Mouse (Mus musculus) thymus, postnatal 36 days (tissue): ENCODE measurements at regions not wholly inside any gene's neighbourhood (a gene's known extent, or its start where the extent isn't known, plus 50 kb on each side); places are given as distances from the start of the nearest gene placed in this dataset.

Source experiments
- DNase-seq, 2 experiments: peaks; one replicate each; pipeline ENCODE4 v3.0.0; 2022; ENCODE audit warnings: mixed read lengths in 2 of 2

DNA sequence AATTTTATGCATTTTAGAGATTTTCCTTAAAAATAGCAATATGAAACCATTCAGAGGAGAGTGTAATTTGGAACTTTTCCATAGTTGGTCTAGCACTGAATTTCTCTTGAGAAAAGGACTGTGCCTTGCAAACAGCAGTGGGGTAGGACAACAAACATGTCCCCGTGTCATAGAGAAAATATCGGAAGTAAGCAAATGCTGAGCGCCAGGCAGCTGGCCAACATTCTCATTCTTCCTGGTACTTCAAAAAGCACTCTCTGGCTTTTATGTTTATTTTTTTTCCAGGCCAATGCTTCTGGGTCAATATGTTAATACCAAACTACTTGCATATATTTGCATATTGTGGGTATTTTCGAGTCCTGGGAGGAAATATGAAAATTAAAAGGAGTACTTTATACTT, 568.5 kb downstream of the Btbd3 start:
- no peak for DNase-seq

DNA sequence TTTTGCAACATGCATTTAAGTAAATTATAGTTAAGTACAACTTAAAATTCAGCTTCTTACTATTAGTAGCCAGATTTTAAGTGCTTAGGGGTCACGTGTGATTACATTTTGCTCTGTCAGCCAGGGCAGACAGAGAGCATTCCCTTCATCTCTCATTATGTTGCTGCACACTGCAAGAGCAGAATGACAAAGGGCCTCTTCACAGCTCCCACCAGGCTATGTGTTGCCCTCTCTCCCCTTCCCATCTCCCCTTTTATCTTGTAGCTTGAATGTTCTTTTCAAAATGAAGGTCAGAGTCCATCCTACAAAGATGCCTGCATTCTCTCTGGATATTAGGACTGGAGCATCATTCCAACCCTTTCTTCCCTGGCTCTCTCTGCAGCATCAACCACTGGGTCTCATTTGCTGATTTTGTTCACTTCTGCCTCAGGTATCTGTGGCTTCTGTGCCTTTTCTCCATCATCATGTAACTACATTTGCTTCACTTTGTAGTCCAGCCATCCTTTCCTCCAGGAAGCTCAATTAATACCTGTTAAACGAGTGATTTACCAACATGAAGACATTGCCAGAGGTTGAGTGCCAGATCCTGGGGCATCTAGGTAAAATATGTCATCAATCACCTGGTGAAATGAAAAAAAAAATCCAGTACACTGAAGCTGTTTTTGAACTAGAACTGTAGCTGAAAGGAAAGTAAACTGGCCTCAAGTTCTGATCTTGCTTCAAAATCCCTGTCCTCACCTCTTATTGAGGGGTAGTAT, 571.6 kb downstream of the Btbd3 start:
- DNase-seq: no peak

DNA sequence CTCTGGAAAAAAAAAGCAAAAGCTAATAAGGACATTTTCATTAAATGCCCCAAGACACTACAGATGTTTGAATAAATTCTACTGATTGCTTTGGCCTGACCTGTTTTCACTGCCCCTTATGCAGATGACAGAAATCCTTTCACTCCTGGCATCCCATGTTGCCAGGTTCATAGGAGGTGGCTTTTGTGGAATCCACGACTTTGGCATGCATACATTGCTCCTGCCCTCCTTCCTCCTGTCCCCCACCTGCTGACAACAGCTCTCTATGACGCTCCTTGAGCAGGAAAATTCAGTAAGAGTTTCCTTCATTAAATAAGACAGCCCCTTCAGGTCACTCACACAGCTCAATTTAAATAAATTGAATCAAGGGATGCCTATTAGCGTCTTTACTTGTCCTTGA, 582.5 kb downstream of the Btbd3 start:
- DNase-seq: no peak

DNA sequence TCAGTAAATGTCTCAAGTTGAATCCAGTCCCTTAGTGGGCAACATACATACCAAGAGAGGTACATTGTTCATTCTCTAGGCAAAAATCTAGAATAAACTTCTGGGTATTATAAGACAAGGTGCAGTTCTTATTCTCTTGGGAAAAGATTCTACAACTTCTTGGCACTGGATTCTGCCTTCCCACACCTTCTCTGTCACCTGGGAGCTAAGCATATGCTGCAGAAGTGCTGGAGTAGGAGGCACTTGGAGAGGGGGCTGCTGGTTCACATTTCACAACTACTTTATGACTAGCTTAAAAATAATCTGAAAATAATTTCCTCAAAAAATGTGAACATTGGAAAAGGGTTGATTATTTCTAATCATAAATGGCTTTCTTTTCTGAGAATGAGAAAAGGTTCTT, 602.8 kb downstream of the Btbd3 start:
- no peak for DNase-seq

DNA sequence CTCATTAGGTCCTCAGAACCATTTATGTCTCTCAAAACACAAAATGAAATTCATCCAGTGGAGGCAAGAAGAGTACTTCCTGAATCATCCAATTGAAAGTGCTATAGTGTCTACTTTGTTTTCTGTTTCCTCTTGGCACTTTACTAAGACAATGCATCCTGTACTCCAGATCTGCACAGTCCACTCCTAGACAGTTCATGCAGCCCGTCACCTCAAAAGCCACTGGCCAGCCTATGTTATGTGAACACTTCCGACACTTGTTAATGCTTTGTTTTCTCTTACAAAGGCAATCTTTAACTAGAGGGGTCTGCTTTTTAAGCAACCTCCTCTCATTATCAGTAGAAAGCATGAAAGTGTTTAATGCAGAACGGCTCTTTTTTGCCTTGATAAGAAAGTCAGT, 597.1 kb upstream of the Sptlc3 start:
- no peak for DNase-seq

DNA sequence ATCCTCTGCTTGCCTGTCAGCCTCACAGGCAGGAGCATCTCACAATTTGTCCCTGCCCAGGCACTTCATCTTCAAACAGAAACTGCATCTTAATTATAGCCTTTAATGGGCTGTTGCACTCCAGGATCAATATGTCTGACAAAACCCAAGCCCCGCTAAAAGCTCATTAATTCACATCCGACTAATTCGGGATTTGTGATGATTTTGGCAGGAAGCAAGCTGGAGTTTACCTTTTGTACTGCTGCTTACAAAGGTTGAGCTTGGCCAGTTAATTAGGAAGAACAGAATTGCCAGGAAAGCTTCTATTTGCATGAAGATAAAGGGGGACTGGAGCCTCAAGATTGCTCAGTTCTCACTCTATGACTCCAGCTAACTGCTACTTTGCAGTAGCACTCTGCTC, 596.6 kb upstream of the Sptlc3 start:
- no peak for DNase-seq

DNA sequence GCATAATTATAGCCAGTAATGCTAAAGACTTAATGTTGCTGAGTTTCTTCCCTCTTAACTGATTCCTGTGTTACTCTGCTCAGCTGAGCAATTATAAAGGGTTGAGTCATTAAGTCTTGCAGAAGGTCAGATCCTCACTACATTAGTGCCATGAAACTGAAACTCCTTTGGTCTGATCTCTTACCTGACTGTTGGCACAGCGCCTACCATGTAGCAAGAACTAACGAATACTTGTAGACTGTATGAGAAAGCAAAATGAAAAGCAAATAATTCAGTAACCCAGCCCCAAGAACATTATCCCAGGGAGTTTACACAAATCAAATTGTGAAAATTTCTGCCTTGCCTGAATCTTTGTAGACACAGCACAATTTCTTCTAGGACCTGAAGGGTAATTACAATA, 556.5 kb upstream of the Sptlc3 start:
- no peak for DNase-seq

DNA sequence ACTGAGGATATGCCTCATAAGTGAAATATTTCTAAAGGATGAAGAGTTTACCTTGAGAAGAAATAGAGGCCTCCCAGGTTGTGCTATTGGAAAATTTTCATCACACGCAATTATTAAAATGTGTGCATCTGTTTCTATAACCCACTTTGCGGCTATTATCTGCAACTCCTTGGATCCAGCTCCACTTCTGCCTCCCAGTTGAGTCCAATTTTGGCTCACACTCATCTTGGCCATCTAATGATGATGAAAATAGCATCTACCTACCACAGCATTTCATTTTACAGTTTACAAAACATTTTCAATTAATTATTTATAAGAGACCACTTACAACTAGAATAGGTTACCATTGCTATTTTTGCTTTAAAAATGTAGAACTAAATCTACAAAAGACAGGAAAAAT, 554.3 kb upstream of the Sptlc3 start:
- no peak for DNase-seq

DNA sequence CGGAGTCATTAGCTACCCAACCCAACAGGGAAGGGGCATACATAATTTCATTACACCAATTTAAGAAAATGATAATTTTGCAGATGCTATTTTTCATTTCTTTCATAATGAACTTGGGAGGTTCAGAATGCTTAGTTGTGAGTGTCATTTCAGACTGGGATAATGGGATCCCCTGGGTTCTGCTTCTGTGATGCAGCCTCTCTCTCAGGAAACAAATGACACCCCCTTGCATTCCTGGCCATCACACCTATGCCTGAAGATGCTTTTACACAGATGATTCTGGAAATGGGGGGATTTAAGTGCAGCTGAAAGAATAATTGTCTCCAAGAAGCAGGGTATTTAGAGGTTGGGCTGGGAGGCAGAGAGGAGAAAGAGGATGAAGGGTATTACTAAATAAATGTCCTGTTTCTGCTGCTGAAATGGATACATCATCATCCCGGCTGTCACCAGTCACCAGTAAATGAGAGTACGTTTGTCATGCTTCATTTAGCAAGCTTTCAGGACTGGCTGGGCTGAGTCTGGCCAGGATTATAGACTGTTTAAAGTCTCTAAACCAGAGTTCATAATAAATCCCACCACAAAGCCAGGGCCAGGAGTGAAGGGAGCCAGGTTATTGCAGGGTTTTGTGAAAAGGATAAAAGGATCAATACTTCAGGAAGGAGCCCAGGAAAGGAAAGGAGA, 527.5 kb upstream of the Sptlc3 start:
- DNase-seq: no peak

DNA sequence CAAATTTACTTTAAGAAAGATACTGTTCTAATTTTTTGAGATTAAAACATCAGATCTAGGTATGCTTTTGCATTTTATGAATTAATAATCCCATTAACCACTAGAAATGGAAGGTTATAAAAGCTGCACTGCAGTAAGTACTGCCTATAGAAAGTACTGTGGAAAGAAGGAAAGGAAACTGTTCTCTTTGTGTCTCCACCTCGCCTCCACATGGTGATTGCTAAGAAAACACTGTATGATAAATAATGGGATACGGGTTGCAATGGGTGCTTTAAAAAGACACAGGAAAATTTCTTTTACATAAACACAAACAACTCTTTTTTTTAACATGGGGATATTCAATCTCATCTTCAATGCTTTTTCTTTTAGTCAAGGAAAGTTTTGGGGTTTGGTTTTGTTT, 519.2 kb upstream of the Sptlc3 start:
- no peak for DNase-seq

DNA sequence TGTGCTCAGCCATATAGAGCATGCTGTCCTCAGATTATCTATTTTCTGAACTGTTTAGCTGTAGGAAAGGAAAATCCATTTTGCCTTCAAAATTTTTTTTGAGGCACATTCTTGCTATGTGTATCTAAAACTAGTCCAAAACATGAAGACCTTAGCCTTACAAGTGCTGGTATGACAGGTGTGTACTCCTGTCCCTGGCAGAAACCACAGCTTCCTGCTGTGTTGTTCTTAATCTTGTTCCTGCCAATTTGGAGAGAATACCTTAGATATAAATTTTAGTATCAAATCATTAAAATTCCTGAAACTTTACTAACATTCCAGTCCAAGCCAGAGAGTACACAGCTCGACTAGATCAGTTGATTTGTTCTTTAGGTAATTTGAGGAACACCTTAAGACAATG, 503.7 kb upstream of the Sptlc3 start:
- no peak for DNase-seq

DNA sequence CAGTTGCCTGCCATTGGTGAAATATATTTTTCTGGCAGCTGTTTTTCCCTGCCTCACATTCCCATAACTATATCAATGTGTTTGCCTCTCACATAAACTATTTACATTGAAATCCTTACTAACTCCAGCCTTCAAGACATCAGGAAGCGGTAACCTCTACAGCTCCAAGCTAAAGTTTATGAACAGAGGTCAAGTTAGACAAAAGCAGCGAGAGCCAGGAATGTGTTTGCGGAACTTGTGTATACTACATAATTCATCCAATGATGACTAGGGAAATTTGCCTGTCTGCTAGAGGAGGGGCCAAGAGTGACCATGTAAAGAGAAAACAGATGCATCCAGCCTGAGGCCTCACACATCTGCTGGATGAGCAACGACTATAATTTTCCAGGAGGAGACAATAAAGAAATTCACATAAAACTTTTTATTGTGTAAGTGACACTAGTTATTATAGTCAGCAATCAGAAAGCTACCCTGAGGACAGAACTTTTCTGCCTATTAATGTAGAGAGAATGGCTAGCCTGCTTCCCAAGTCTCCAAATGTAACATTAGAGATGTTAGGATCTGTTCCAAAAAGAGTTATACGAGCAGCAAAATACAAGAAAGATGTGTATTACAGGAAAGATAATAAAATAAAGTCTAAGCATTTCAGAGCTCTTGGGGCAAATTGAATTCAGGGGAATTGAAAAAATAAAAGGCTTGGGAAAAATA, 461.5 kb upstream of the Sptlc3 start:
- DNase-seq: no peak

DNA sequence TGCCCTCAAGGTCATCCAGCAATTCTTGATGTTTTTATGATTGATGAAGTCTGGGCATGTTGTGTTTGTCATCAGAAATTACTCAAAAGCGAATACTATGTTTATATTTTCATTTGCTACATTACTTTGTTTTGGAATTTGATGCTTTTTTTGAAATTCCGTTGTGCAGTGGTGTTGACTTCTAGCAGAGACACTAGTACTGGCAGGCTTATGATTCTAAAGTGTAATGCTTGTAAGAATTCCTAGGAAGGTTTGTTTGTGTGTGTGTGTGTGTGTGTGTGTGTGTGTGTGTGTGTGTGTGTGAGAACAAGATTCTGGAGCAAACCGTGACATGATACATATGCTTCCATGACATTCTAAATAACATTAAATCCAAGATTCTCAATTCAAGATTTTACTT, 458.9 kb upstream of the Sptlc3 start:
- DNase-seq: no peak

DNA sequence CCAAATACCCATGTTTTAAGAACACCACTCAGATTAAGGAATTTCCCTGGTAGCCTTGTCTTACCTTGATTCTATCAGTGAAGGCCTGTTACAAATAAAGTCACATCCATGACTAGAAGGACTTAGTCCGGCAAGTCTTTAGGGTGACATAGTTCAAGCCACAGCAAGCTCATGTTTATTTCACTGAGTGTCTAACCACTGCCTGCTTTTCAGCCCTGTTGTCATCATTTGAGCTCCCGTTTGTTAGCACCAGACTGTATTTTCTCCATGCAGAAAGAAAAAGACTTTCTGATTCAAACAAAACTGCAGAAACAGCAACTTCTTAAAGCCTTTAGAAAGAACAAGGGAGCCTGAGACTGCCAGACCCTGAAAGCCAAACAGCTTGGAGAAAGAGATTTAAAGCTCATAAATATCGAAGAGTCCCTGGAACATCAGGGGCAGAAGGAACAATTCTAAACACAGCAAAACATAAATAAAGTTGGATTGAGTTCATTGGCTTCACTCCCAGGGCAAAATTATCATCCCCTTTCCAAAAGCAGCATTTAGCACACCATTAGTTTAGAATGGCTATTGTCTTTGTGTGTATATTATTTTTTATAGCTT, 451.9 kb upstream of the Sptlc3 start:
- no peak for DNase-seq

DNA sequence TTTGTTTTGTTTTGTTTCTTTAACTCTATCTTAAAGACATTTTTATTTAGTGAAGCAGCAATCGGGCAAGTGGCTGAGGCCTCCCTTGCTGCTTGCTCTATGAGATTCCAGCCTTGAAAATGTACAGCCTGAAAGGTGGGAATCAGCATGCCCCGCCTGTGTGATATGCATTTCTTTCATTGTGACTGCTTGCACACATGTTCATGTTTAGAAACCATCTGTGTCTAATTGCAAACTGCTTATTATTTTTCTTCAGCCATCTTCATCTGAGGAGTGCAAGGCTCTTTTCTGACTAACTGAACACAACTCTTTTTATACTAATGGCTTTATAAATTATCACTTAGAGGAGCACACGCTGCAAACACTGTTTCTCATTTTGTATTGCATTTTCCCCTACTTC, 449.0 kb upstream of the Sptlc3 start:
- DNase-seq: no peak

DNA sequence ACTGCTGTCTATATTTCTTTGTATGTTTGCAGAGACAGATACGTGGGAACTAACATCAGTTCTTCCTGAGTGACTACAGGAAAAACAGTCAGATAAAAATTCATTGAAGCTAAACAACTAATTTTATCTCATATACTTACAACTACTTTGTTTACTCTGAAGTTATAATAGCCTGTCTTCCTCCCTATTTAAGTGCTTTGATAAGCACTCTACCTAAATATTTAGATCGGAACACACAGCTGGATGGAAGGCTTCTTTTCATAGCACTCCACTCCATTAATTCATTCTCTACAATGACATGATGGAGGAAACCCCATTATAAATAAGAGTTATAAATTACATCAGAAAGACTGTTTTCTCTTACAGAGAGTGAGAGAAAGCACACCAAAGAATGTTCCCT, 438.5 kb upstream of the Sptlc3 start:
- no peak for DNase-seq

DNA sequence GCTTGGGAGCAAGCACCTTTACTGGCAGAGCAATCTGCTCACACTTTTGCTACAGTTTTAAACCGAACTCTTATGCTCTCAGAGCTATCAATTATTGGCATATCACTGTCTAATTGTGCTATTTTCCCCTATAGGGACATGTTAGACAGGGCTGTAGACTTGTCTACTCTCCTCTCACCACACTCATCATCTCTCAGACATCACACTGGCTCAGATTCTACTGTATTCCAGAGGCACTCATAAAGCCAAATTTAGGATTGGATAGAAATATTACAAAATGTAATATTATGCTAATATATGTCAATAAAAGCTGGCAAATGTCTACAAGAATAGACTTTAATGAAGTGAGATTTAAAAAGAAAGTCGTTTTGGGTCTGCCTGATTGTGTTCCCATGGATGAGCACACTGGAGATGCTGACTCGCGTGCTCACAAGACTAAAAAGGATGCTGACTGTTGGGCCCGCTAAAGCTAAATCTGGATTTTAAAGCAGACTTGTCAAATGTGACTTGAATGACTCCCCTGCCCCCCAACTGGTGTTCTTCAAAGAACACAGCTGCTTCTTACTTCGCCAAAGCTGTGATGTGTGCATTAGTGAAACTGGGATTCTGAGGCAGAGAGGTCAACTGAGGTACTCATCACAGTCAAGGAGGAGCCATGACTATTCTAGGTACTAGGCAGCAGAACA, 424.3 kb upstream of the Sptlc3 start:
- DNase-seq: no peak

DNA sequence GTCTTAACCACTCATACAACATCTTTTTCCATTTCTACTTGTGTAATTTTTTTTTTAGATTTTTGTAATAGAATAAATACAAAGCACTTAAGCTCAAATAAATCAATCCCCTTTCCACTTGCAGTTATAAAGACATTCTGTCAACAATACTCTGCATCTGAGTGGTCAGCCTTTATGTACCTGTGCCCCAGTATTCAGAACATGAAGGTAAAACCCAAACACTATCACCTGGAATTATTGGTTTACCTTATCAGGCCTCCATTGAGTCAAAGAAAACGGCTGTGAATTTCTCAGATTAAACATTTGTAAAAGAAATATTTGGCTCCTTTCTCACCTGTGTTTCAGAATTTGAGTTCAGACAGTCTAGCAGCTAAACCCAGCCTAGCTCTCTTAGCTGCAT, 422.0 kb upstream of the Sptlc3 start:
- DNase-seq: no peak

DNA sequence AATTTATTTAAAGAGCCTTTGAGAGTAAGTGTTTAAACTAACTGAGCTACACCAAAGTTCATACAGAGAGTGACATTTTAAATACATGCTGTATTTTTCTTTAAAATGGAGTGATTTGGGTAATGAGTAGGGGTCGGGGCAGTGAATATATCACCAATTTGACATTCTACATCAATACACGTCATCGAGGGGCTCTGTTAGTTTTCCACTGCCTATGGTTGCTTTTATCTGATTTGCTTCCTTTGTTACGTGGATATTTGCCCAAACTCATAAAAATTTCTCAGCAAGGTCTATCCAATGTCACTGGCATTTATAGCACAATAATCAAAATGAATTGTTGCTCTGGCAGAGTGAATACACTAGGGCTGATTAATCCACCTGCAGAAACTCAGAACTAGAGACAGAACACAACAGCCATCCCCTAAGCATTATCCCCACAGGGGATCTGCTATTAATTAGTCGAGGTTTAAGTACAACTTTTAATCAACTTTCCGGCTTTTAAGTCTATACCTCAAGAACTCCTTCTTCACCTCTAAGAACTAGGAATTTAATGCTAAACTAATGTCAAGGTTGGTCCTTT, 400.1 kb upstream of the Sptlc3 start:
- no peak for DNase-seq

DNA sequence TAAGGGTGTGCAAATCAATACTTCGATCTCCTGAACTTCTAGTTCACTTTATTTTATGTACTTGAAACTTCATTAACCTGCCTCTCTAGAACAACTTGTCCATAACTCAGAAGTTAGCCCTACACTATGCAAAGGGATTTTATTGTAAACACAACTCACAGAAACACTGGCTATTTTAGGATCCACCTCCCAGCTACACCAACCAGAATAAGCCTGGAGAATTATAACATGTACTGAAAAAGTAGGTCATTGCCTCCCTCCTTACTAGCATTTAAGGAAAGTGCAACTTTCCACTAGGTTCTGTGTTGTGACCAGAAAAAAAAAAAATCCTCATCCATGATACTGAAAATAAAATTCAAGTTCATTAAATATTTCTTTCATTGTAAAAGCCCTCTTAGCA, 382.0 kb upstream of the Sptlc3 start:
- no peak for DNase-seq

DNA sequence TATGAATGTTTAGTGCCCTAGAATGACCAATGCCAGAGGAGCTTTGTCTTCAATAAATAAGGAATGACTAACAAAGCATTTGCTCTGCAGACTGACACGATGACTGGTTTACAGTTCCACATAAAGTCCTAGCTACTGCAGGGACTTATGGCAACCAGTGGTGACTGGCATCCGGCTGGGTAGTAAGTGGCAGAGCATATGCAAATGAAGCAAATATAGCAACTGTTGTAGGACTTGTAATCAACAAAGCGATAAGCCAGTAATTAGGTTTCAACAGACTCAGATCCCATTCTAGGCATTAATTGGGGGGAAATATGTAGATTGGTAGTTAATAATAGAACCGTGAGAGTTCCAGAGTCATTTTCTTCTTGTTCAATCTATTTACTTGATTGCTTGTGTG, 379.2 kb upstream of the Sptlc3 start:
- DNase-seq: no peak

DNA sequence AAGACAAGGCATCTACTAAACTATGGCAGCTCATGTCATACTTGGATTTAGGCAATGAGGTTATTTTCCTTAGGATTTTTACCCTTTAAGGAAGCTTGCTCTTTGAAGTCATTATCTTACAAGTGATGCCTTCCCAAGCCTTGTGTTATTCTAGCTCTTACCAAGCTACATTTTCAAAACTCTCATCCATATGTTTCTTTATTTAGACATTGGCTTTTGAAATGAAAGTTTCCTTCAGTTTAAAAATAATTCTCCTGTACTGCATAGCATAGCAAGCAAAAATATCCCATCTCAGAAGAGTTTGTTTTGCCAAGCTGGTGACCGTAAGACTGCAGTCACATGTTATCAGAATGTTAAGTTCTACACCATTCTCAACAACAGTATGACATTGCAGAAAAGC, 372.8 kb upstream of the Sptlc3 start:
- no peak for DNase-seq

DNA sequence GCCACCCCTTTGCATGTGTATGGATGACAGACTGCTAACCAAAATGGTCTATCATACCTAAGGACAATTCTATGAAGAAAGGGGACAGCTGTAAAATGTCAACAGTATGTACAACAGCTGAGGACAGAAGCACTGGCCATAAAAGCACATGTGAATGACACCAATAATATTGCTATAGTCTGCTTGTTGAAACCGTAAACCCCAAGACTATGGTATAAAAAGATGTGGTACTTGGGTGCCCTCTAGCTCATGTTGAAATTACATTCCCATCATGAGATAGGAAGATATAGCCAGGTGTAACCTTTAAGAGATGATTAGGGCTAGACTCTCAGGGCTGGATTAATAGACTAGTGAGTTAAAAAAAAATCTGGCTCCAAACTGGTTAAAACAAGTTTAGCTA, 361.6 kb upstream of the Sptlc3 start:
- DNase-seq: no peak
